Mouse (Mus musculus) MEL (cell line): Measurements from ENCODE around the gene Lat2. TPM values are rescaled to one million over a fixed set of nuclear protein-coding genes. Genes with fewer than 3 reads are reported as not detected.

Experiments
- DNase-seq: peaks from one replicate; pipeline ENCODE4 v3.0.0; 2011; ENCODE audit warnings: low read depth, low spot score
- H3K27ac ChIP-seq: 2 replicates; pipeline ENCODE4 v1.5.1; 2012; ENCODE audit warnings: low read depth, mild to moderate bottlenecking, control low read depth, low read length, moderate library complexity; ENCODE audit not compliant: control insufficient read depth
- H3K27me3 ChIP-seq, 2 experiments: fragments of 150-350 bp in 1 of 2; sonication (generic) in 1 of 2; 2 replicates each; pipeline ENCODE4 v1.6.1; 2012; ENCODE audit warnings: low read length in 2 of 2, mild to moderate bottlenecking in 2 of 2, improper control_type of control experiment in 1 of 2, moderate library complexity in 1 of 2; ENCODE audit not compliant: insufficient read depth in 2 of 2, control insufficient read depth in 1 of 2
- H3K36me3 ChIP-seq, 2 experiments: 2 replicates each; pipeline ENCODE4 v1.6.1; 2012 to 2014; ENCODE audit warnings: low read length in 2 of 2, improper control_type of control experiment in 1 of 2, inconsistent platforms in 1 of 2, mild to moderate bottlenecking in 1 of 2; ENCODE audit not compliant: insufficient read depth in 2 of 2, control insufficient read depth in 1 of 2
- H3K4me1 ChIP-seq, 2 experiments: fragments of 150-350 bp in 1 of 2; sonication (generic) in 1 of 2; 2 replicates each; pipeline ENCODE4 v1.6.1; 2012; ENCODE audit warnings: low read length in 2 of 2, improper control_type of control experiment in 1 of 2, mild to moderate bottlenecking in 1 of 2; ENCODE audit not compliant: insufficient read depth in 2 of 2, control insufficient read depth in 1 of 2
- H3K4me3 ChIP-seq, 2 experiments: fragments of 150-350 bp in 1 of 2; sonication (generic) in 1 of 2; 2 replicates each; pipeline ENCODE4 v1.5.1; 2012; ENCODE audit warnings: low read depth in 2 of 2, low read length in 2 of 2, mild to moderate bottlenecking in 2 of 2, moderate library complexity in 2 of 2, control low read depth in 1 of 2, improper control_type of control experiment in 1 of 2; ENCODE audit not compliant: control insufficient read depth in 1 of 2, insufficient read depth in 1 of 2
- H3K79me2 ChIP-seq: 2 replicates; pipeline ENCODE4 v1.6.1; 2012; ENCODE audit warnings: mild to moderate bottlenecking, low read length, moderate library complexity; ENCODE audit not compliant: control insufficient read depth, poor library complexity, insufficient read depth
- H3K9ac ChIP-seq: 2 replicates; pipeline ENCODE4 v1.6.1; 2012; ENCODE audit warnings: low read depth, mild to moderate bottlenecking, control low read depth, low read length, moderate library complexity; ENCODE audit not compliant: control insufficient read depth, poor library complexity, severe bottlenecking
- H3K9me3 ChIP-seq: fragments of 150-350 bp; sonication (generic); replicated peaks from 2 replicates; pipeline ENCODE4 v1.6.1; 2012; ENCODE audit warnings: mild to moderate bottlenecking, low read length, improper control_type of control experiment, moderate library complexity; ENCODE audit not compliant: insufficient read depth
- CHD1 ChIP-seq: IDR thresholded peaks from 2 replicates; pipeline ENCODE4 v1.6.1; 2012; ENCODE audit warnings: low read depth, mild to moderate bottlenecking, inconsistent platforms, low read length, improper control_type of control experiment
- E2F4 ChIP-seq: IDR thresholded peaks from 2 replicates; pipeline ENCODE4 v1.6.1; 2011; ENCODE audit warnings: low read depth, low read length, improper control_type of control experiment, borderline replicate concordance
- EP300 ChIP-seq, 2 experiments: IDR thresholded peaks; 2 replicates each; pipeline ENCODE4 v1.6.1; 2011; ENCODE audit warnings: improper control_type of control experiment in 2 of 2, low read length in 2 of 2, low read depth in 1 of 2, mild to moderate bottlenecking in 1 of 2
- ETS1 ChIP-seq: IDR thresholded peaks from 2 replicates; pipeline ENCODE4 v1.6.1; 2012; ENCODE audit warnings: low read depth, mild to moderate bottlenecking, inconsistent platforms, low read length, improper control_type of control experiment, moderate library complexity
- GABPA ChIP-seq: IDR thresholded peaks from 2 replicates; pipeline ENCODE4 v1.6.1; 2012; ENCODE audit warnings: low read depth, mild to moderate bottlenecking, inconsistent platforms, low read length, improper control_type of control experiment, moderate library complexity
- GATA1 ChIP-seq: IDR thresholded peaks from 2 replicates; pipeline ENCODE4 v1.6.1; 2011; ENCODE audit warnings: low read depth, low read length, improper control_type of control experiment
- HCFC1 ChIP-seq: IDR thresholded peaks from 2 replicates; pipeline ENCODE4 v1.6.1; 2012; ENCODE audit warnings: low read depth, mild to moderate bottlenecking, inconsistent platforms, low read length, improper control_type of control experiment, moderate library complexity
- KAT2A ChIP-seq: conservative IDR thresholded peaks from 2 replicates; pipeline ENCODE4 v1.6.1; 2012; ENCODE audit warnings: low read depth, low read length, improper control_type of control experiment, inconsistent platforms
- MAFK ChIP-seq: IDR thresholded peaks from 2 replicates; pipeline ENCODE4 v1.6.1; 2011; ENCODE audit warnings: low read depth, mild to moderate bottlenecking, low read length, improper control_type of control experiment, borderline replicate concordance
- MAX ChIP-seq: IDR thresholded peaks from 2 replicates; pipeline ENCODE4 v1.6.1; 2011; ENCODE audit warnings: low read length, improper control_type of control experiment
- MEF2A ChIP-seq: IDR thresholded peaks from 2 replicates; pipeline ENCODE4 v1.6.1; 2014; ENCODE audit warnings: low read depth, mild to moderate bottlenecking, inconsistent platforms, low read length, improper control_type of control experiment; ENCODE audit not compliant: poor library complexity, insufficient replicate concordance, severe bottlenecking; ENCODE audit errors: extremely low read depth
- MXI1 ChIP-seq: IDR thresholded peaks from 2 replicates; pipeline ENCODE4 v1.6.1; 2011; ENCODE audit warnings: mild to moderate bottlenecking, low read depth, low read length, improper control_type of control experiment
- MYC ChIP-seq: IDR thresholded peaks from 2 replicates; pipeline ENCODE4 v1.6.1; 2011; ENCODE audit warnings: low read depth, mild to moderate bottlenecking, low read length, improper control_type of control experiment, moderate library complexity
- NELFE ChIP-seq: IDR thresholded peaks from 2 replicates; pipeline ENCODE4 v1.6.1; 2011; ENCODE audit warnings: low read depth, low read length, improper control_type of control experiment
- POLR2AphosphoS2 ChIP-seq: IDR thresholded peaks from 2 replicates; pipeline ENCODE4 v1.6.1; 2011; ENCODE audit warnings: low read length, improper control_type of control experiment
- POLR2AphosphoS5 ChIP-seq: IDR thresholded peaks from 2 replicates; pipeline ENCODE4 v1.6.1; 2012; ENCODE audit warnings: low read depth, borderline replicate concordance, mild to moderate bottlenecking, inconsistent platforms, low read length, moderate library complexity, mixed read lengths
- RAD21 ChIP-seq: IDR thresholded peaks from 2 replicates; pipeline ENCODE4 v1.6.1; 2011; ENCODE audit warnings: mild to moderate bottlenecking, low read depth, low read length, improper control_type of control experiment
- RCOR1 ChIP-seq: IDR thresholded peaks from 2 replicates; pipeline ENCODE4 v1.6.1; 2012; ENCODE audit warnings: low read depth, mild to moderate bottlenecking, inconsistent platforms, low read length, improper control_type of control experiment
- SIN3A ChIP-seq: IDR thresholded peaks from 2 replicates; pipeline ENCODE4 v1.6.1; 2012; ENCODE audit warnings: low read length, improper control_type of control experiment, inconsistent platforms
- SMC3 ChIP-seq: IDR thresholded peaks from 2 replicates; pipeline ENCODE4 v1.6.1; 2011; ENCODE audit warnings: low read depth, low read length, improper control_type of control experiment
- TBP ChIP-seq: IDR thresholded peaks from 2 replicates; pipeline ENCODE4 v1.8.0; 2011; ENCODE audit warnings: low read depth, low read length, improper control_type of control experiment
- TCF12 ChIP-seq: IDR thresholded peaks from 2 replicates; pipeline ENCODE4 v1.6.1; 2014; ENCODE audit warnings: low read depth, mild to moderate bottlenecking, inconsistent platforms, low read length, improper control_type of control experiment, moderate library complexity
- UBTF ChIP-seq: IDR thresholded peaks from 2 replicates; pipeline ENCODE4 v1.6.1; 2012; ENCODE audit warnings: low read depth, mild to moderate bottlenecking, inconsistent platforms, low read length, improper control_type of control experiment, moderate library complexity, borderline replicate concordance; ENCODE audit not compliant: insufficient read depth
- USF1 ChIP-seq: IDR thresholded peaks from 2 replicates; pipeline ENCODE4 v1.6.1; 2014; ENCODE audit warnings: low read depth, mild to moderate bottlenecking, inconsistent platforms, low read length, improper control_type of control experiment, moderate library complexity
- USF2 ChIP-seq, 2 experiments: IDR thresholded peaks; 2 replicates each; pipeline ENCODE4 v1.6.1; 2011 to 2012; ENCODE audit warnings: improper control_type of control experiment in 2 of 2, low read length in 2 of 2, borderline replicate concordance in 1 of 2, inconsistent platforms in 1 of 2, low read depth in 1 of 2, mild to moderate bottlenecking in 1 of 2; ENCODE audit not compliant: insufficient read depth in 1 of 2
- ZC3H11A ChIP-seq: IDR thresholded peaks from 2 replicates; pipeline ENCODE4 v1.6.1; 2012; ENCODE audit warnings: low read depth, mild to moderate bottlenecking, inconsistent platforms, low read length, improper control_type of control experiment
- ZKSCAN1 ChIP-seq: IDR thresholded peaks from 2 replicates; pipeline ENCODE4 v1.6.1; 2012; ENCODE audit warnings: low read depth, mild to moderate bottlenecking, inconsistent platforms, low read length, improper control_type of control experiment, moderate library complexity
- ZMIZ1 ChIP-seq: IDR thresholded peaks from 2 replicates; pipeline ENCODE4 v1.6.1; 2012; ENCODE audit warnings: low read depth, mild to moderate bottlenecking, inconsistent platforms, low read length, improper control_type of control experiment, moderate library complexity
- polyA plus RNA-seq, 2 experiments: library from polyadenylated mRNA; stranded (reverse) in 1 of 2; unstranded in 1 of 2; fragments of >175 nt in 1 of 2; fragments of >200 nt in 1 of 2; gene quantifications; 2 replicates each; pipeline versions ENCODE4 v1.2.1 to v1.2.4; 2012; ENCODE audit warnings: low replicate concordance in 2 of 2, low read depth in 1 of 2; ENCODE audit not compliant: insufficient read length in 2 of 2, insufficient read depth in 1 of 2, missing spikeins in 1 of 2
- total RNA-seq: library from RNA; depleted of rRNA; stranded (reverse); fragments of 300-350 nt; gene quantifications from 2 replicates; pipeline ENCODE4 v1.2.3, GENCODE M21; 2012

The Lat2 gene
- total and polyA plus RNA-seq, 3 experiments: 0.79 to 0.92 TPM; not detected in 1

DNA sequence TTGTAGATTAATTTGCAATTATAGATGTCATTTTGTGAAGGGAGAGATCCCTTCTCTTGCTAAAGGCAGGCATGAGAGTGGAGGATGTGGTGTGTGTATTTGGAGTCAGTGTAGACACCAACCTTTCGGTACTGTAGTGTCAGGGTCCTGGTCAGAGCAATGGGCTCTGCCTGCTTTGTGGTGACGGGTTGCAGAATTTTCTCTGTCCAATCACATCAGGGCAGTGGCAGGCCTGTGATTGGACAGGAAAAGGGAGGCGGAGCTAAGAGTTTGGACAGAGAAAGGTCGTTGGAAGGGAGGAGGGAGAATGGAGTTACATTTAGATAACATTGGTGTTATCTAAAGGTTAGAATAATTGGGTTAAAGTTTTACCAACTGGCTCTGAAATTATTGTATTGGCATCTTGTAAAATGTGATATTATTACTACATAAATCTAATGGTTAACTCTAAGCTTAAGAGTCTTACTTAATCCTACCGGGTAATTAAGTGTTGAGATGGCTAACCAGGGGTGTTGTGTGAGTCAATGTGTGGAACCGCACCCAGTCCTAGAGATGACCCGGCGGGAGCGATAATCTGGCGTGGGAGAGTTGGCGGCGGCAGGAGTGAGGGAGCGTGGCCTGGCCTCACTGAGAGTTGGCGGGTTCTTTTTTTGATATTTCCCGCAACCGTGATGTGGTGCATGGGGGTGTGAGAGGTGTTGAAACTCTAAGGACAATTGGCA lies 54.2 kb downstream of the Lat2 start (continued):
- no peak for TF ChIP-seq ZKSCAN1
- TF ChIP-seq MYC: no peak
- TF ChIP-seq USF2 (IDR thresholded peaks at IDR 0.05; ENCODE audit: borderline replicate concordance in 1 of 2, insufficient read depth in 1 of 2, low read depth in 1 of 2, low read length in 2 of 2): no peak
- no peak for TF ChIP-seq SMC3
- no peak for TF ChIP-seq UBTF
- TF ChIP-seq CHD1: no peak
- peak; percentile 43; the same call in 1 of the 2 replicates for TF ChIP-seq POLR2AphosphoS2
- TF ChIP-seq MXI1: no peak
- TF ChIP-seq ZC3H11A: no peak
- TF ChIP-seq SIN3A: no peak; the same call in 1 of the 2 replicates
- TF ChIP-seq RAD21: no peak
- TF ChIP-seq ETS1: no peak
- TF ChIP-seq MEF2A: no peak
- TF ChIP-seq USF1: no peak
- TF ChIP-seq NELFE: peak; percentile 51; the same call in 1 of the 2 replicates
- no peak for TF ChIP-seq POLR2AphosphoS5
- TF ChIP-seq ZMIZ1: no peak
- TF ChIP-seq MAFK: no peak
- TF ChIP-seq TBP: peak; percentile 41; the same call in 1 of the 2 replicates
- TF ChIP-seq HCFC1: no peak
- no peak for TF ChIP-seq GABPA
- no peak for TF ChIP-seq EP300 (IDR thresholded peaks at IDR 0.05; ENCODE audit: low read depth in 1 of 2, low read length in 2 of 2)
- no peak for TF ChIP-seq TCF12

DNA sequence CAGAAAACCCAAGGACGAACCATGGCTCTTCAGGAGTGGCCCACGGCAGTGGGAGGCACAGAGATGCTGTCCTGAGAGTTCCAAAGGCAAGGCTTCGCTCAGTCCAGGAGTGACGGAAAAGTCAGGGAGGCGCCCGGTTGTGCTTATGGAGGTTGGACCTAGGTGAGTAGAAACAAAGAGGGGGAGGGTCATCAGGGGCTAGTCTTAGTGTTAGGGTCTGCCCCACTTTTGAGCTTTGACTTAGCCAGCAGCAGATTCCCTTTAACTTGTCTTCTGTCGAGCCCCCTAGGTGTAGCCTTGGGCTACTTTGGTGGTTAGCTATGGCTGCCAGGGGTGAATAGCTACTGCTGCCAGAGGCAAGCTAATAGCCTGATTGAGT lies 54.8 kb downstream of the Lat2 start, which contains the start of gene Syna:
Gene Syna, minus strand, starts transcription at position 101 of the 379 bp plus-strand sequence.
- DNase-seq: no peak
- no peak for TF ChIP-seq SIN3A
- no peak for TF ChIP-seq ZMIZ1
- no peak for TF ChIP-seq TCF12
- TF ChIP-seq POLR2AphosphoS5: no peak
- no peak for TF ChIP-seq USF1
- TF ChIP-seq RCOR1: no peak
- TF ChIP-seq E2F4: no peak
- TF ChIP-seq KAT2A: no peak
- TF ChIP-seq MEF2A: no peak
- no peak for TF ChIP-seq POLR2AphosphoS2
- no peak for TF ChIP-seq ETS1
- TF ChIP-seq MXI1: no peak
- TF ChIP-seq MAX: no peak
- TF ChIP-seq GATA1: no peak
- no peak for TF ChIP-seq NELFE
- Histone ChIP-seq H3K4me1 (peaks cover 7 to 16% of the 10 kb centered on the region in 2 experiments; a peak in 3 of 4 replicates), H3K27me3 (no peaks in the 10 kb centered on the region), H3K27ac (peak within 1 kb of the TSS; percentile 60), H3K79me2 (no peaks in the 10 kb centered on the region), H3K36me3 (no peaks in the 10 kb centered on the region), H3K4me3 (peak within 1 kb of the TSS; percentile 34 to 54), H3K9me3 (no peaks in the 10 kb centered on the region), H3K9ac (peak within 1 kb of the TSS; percentile 46)
